ENCODE assay signal across 8 mouse cellular contexts in genomic region chr5:139543650-139544270, GRCm38 (mm10). TPM values are rescaled to one million over a fixed set of nuclear protein-coding genes. Genes with fewer than 3 reads are reported as not detected.
DNase-seq lines count a peak whose midpoint lies in the region; ATAC-seq and TF ChIP-seq lines count a peak whose summit lies in the region.

No protein-coding gene starts in this region.

- H3K4me2 ChIP-seq in liver, embryonic 12.5 days: peak overlapping the region; percentile 48

- DNase-seq in embryo, embryonic 10 days (ENCODE audit: low spot score): peak; percentile 80
- no peak for DNase-seq in embryo, embryonic 9.5 days (ENCODE audit: extremely low spot score)
- no peak for DNase-seq in ES-E14 (ENCODE audit: low read depth, low spot score)
- peak; percentile 63 for DNase-seq in forebrain, embryonic 10.5 days (ENCODE audit: extremely low spot score, low spot score)
- DNase-seq in thymus, postnatal 14 days: no peak
- DNase-seq in layer of hippocampus, adult 8-10 months (ENCODE audit: low spot score in 2 of 2): no peak
- no peak for DNase-seq in left cerebral cortex, postnatal 36 days (ENCODE audit: low spot score in 2 of 2)

- WGBS in forebrain, embryonic 10.5 days: under 1% methylated on average over 71 of the region's 71 CpGs
- 2% methylated on average over 71 of the region's 71 CpGs for WGBS in liver, embryonic 12.5 days (ENCODE audit: insufficient replicate concordance)

- H3K36me3 ChIP-seq in ES-E14 (ENCODE audit: control insufficient read depth, insufficient read depth, low read length, poor library complexity, severe bottlenecking): no peaks in the 10 kb centered on the region
- no peaks in the 10 kb centered on the region for H3K36me3 ChIP-seq in forebrain, embryonic 10.5 days (replicated peaks)
- H3K36me3 ChIP-seq in liver, embryonic 12.5 days: no peaks in the 10 kb centered on the region

- no peaks in the 10 kb centered on the region for H3K4me1 ChIP-seq in ES-E14 (ENCODE audit: control insufficient read depth in 2 of 2, insufficient read depth in 2 of 2, low read length in 2 of 2, poor library complexity in 1 of 2)
- peaks cover 86% of the 10 kb centered on the region for H3K4me1 ChIP-seq in forebrain, embryonic 10.5 days
- H3K4me1 ChIP-seq in liver, embryonic 12.5 days: peaks cover 11% of the 10 kb centered on the region; the same call in 1 of the 2 replicates

- no peak overlapping the region for H3K9ac ChIP-seq in ES-E14 (ENCODE audit: insufficient read depth, low read depth, low read length, poor library complexity, severe bottlenecking)
- no peak overlapping the region for H3K9ac ChIP-seq in liver, embryonic 12.5 days

- H3K4me3 ChIP-seq in ES-E14 (ENCODE audit: insufficient read depth in 1 of 2, low read depth in 1 of 2, low read length in 2 of 2, poor library complexity in 1 of 2, severe bottlenecking in 1 of 2): peak overlapping the region; percentile 4 to 48; a peak in 3 of 4 replicates
- H3K4me3 ChIP-seq in forebrain, embryonic 10.5 days: peak overlapping the region; percentile 42
- no peak overlapping the region; the same call in 1 of the 2 replicates for H3K4me3 ChIP-seq in liver, embryonic 12.5 days

- H3K27me3 ChIP-seq in forebrain, embryonic 10.5 days (ENCODE audit: poor library complexity, severe bottlenecking): peaks cover 100% of the 10 kb centered on the region
- peaks cover 100% of the 10 kb centered on the region for H3K27me3 ChIP-seq in liver, embryonic 12.5 days (replicated peaks)

- intact Hi-C loops in left cerebral cortex, postnatal 36 days (cut with DNase I): no loop called here

- no peak overlapping the region for H3K27ac ChIP-seq in ES-E14 (ENCODE audit: insufficient read depth, low read depth, low read length, poor library complexity, severe bottlenecking)
- peak overlapping the region; percentile 67 for H3K27ac ChIP-seq in forebrain, embryonic 10.5 days
- H3K27ac ChIP-seq in liver, embryonic 12.5 days: no peak overlapping the region

- in situ Hi-C loops in ES-E14 (cut with MboI; ENCODE audit: low sequenced_read_pairs in 2 of 2, unreplicated experiment in 2 of 2): loop anchor here (5.0 to 25.0 kb wide), 3 partner anchors 364 to 944 kb away; partner anchors contain the start of genes Elfn1 (in 1 of the 2) and Pdgfa (in 1 of the 2)

- no peak for ATAC-seq in liver, embryonic 12.5 days

- no peaks in the 10 kb centered on the region for H3K9me3 ChIP-seq in ES-E14 (ENCODE audit: control insufficient read depth, insufficient read depth, low read depth, low read length)
- no peaks in the 10 kb centered on the region for H3K9me3 ChIP-seq in forebrain, embryonic 10.5 days
- no peaks in the 10 kb centered on the region for H3K9me3 ChIP-seq in liver, embryonic 12.5 days (replicated peaks)

TF ChIP-seq in ES-E14, 5 proteins besides CTCF, POLR2A, EP300 and RAD21:
- TF ChIP-seq ZNF384 (IDR thresholded peaks at IDR 0.05; ENCODE audit: low read depth, low read length) (no peak), HCFC1 (IDR thresholded peaks at IDR 0.05; ENCODE audit: borderline replicate concordance, insufficient read depth, low read length) (no peak), ZC3H11A (IDR thresholded peaks at IDR 0.05; ENCODE audit: borderline replicate concordance, low read depth, low read length) (no peak), MAFK (IDR thresholded peaks at IDR 0.05; ENCODE audit: insufficient read depth, low read depth, low read length) (no peak), CHD2 (IDR thresholded peaks at IDR 0.05; ENCODE audit: low read depth, low read length) (no peak)

RNA-seq across cellular contexts. Expression of gene Uncx, which starts 0.5 kb away (rescaled TPM):
- 0.16 TPM in 1 of 2 replicates, not detected in the other for total RNA-seq in ES-E14 (2012; rRNA removed)
- 7.7 and 9.4 TPM in 2 replicates for polyA plus RNA-seq in forebrain, embryonic 10.5 days (2016; fragmentation: Nextera tagmentation; extraction: Ambion mirVana)
- not detected in 2 replicates for polyA plus RNA-seq in liver, embryonic 12.5 days (2016; fragmentation: Nextera tagmentation; extraction: Ambion mirVana)
- total RNA-seq in layer of hippocampus, adult 8-10 months (2022): not detected
- under 1 TPM in 1 of 2 experiments, not detected in 1; 0.20 TPM for total RNA-seq in left cerebral cortex, postnatal 36 days (2021)

RNA-seq across cellular contexts. Expression of gene Zfand2a, which starts 59.4 kb away (rescaled TPM):
- total RNA-seq in ES-E14 (2012; rRNA removed): 9.6 and 17.4 TPM in 2 replicates
- polyA plus RNA-seq in forebrain, embryonic 10.5 days (2016; fragmentation: Nextera tagmentation; extraction: Ambion mirVana): 9.6 and 10.2 TPM in 2 replicates
- 3.4 and 3.7 TPM in 2 replicates for polyA plus RNA-seq in liver, embryonic 12.5 days (2016; fragmentation: Nextera tagmentation; extraction: Ambion mirVana)
- total RNA-seq in layer of hippocampus, adult 8-10 months (2022): 10 to 100 TPM; 53.9 to 60.2 (median 54.8) TPM
- total RNA-seq in left cerebral cortex, postnatal 36 days (2021): 10 to 100 TPM; 63.6 to 67.6 TPM

Comparison
In these comparisons a context has a peak if more than half of its experiments do, and no peak if none do; other contexts are left out.
1. DNase-seq: peak in embryo, embryonic 10 days (single experiment) and forebrain, embryonic 10.5 days (single experiment); none in embryo, embryonic 9.5 days (single experiment), ES-E14 (single experiment), thymus, postnatal 14 days (single experiment), layer of hippocampus, adult 8-10 months (0 of 2) and left cerebral cortex, postnatal 36 days (0 of 2).